Mouse (Mus musculus): Measurements from ENCODE around the gene Ebf1.

- TF ChIP-seq TAL1 (IDR thresholded peaks at IDR 0.05; ENCODE audit: low read length) (no peak), GATA1 (IDR thresholded peaks at IDR 0.05; ENCODE audit: low read length) (no peak)
Measured at GRCm38 (mm10) chr11:44897140-44897665, 280.1 kb downstream of the Ebf1 start.

All from erythroblast, embryonic 14.5 days (primary cell).